Mouse (Mus musculus) v-Abl transformed pro-B cells (cell line): ENCODE data around the gene St7.

Experiments used
- in situ Hi-C, 2 experiments: fragments of 400-800 bp; cut with MboI; formaldehyde crosslinking; loops; one replicate each; pipeline ENCODE4 v1.15.1; 2025; ENCODE audit not compliant: unreplicated experiment in 2 of 2

Gene St7

GRCm38 (mm10) chr6:17800694-17801093 is 108.0 kb downstream of the St7 start:
- in situ Hi-C loops = no loop called here

GRCm38 (mm10) chr6:17804468-17804867 is 111.7 kb downstream of the St7 start:
- in situ Hi-C loops = no loop called here

GRCm38 (mm10) chr6:17806569-17806968 is 113.8 kb downstream of the St7 start:
- in situ Hi-C loops = no loop called here

- in situ Hi-C loops = no loop called here
Observed at GRCm38 (mm10) chr6:17811063-17811462, 118.3 kb downstream of the St7 start.

GRCm38 (mm10) chr6:17811531-17811930 is 118.8 kb downstream of the St7 start:
- in situ Hi-C loops = no loop called here

- in situ Hi-C loops = no loop called here
Observed at GRCm38 (mm10) chr6:17814074-17814649, 121.4 kb downstream of the St7 start.

GRCm38 (mm10) chr6:17816865-17817435 is 124.2 kb downstream of the St7 start:
- in situ Hi-C loops = no loop called here

- in situ Hi-C loops = no loop called here
Observed at GRCm38 (mm10) chr6:17823614-17824013, 130.9 kb downstream of the St7 start.

GRCm38 (mm10) chr6:17824735-17825134 is 132.0 kb downstream of the St7 start:
- in situ Hi-C loops = loop anchor here in 1 of 2 experiments (5.0 kb wide), 1 partner anchor 32 kb away; no protein-coding TSS in a partner anchor

- in situ Hi-C loops = loop anchor here in 1 of 2 experiments (5.0 kb wide), 1 partner anchor 36 kb away; no protein-coding TSS in a partner anchor
Observed at GRCm38 (mm10) chr6:17828382-17828781, 135.6 kb downstream of the St7 start.

GRCm38 (mm10) chr6:17829981-17830380 is 137.2 kb downstream of the St7 start:
- in situ Hi-C loops = loop anchor here (5.0 kb wide), 2 partner anchors 38 to 103 kb away; no protein-coding TSS in a partner anchor

- in situ Hi-C loops = loop anchor here in 1 of 2 experiments (5.0 kb wide), 1 partner anchor 107 kb away; no protein-coding TSS in a partner anchor
Observed at GRCm38 (mm10) chr6:17834493-17834892, 141.8 kb downstream of the St7 start.

- in situ Hi-C loops = loop anchor here (5.0 kb wide), 2 partner anchors 108 to 158 kb away; no protein-coding TSS in a partner anchor
Observed at GRCm38 (mm10) chr6:17835693-17836092, 143.0 kb downstream of the St7 start.

- in situ Hi-C loops = loop anchor here (5.0 kb wide), 2 partner anchors 110 to 160 kb away; no protein-coding TSS in a partner anchor
Observed at GRCm38 (mm10) chr6:17837676-17838075, 144.9 kb downstream of the St7 start.

- in situ Hi-C loops = loop anchor here (5.0 to 10.0 kb wide), 4 partner anchors 476 to 736 kb away; no protein-coding TSS in a partner anchor
Observed at GRCm38 (mm10) chr6:17840431-17840830, 147.7 kb downstream of the St7 start.

- in situ Hi-C loops = loop anchor here (5.0 to 10.0 kb wide), 4 partner anchors 478 to 738 kb away; no protein-coding TSS in a partner anchor
Observed at GRCm38 (mm10) chr6:17842759-17843158, 150.0 kb downstream of the St7 start.

GRCm38 (mm10) chr6:17851316-17851715 is 158.6 kb downstream of the St7 start:
- in situ Hi-C loops = no loop called here

GRCm38 (mm10) chr6:17853587-17854274 is 161.0 kb downstream of the St7 start:
- in situ Hi-C loops = no loop called here

- in situ Hi-C loops = no loop called here
Observed at GRCm38 (mm10) chr6:17855616-17856015, 162.9 kb downstream of the St7 start.

- in situ Hi-C loops = no loop called here
Observed at GRCm38 (mm10) chr6:17859564-17859963, 166.8 kb downstream of the St7 start.

- in situ Hi-C loops = no loop called here
Observed at GRCm38 (mm10) chr6:17860463-17860862, 167.7 kb downstream of the St7 start.
